Mouse (Mus musculus): ENCODE results near the gene Nol9.

Nol9 gene

GRCm38 (mm10) chr4:152067280-152067679 is 28.2 kb downstream of the Nol9 start:
- no peak for DNase-seq

GRCm38 (mm10) chr4:152068166-152068724 is 29.1 kb downstream of the Nol9 start:
- DNase-seq: no peak

GRCm38 (mm10) chr4:152069245-152069644 is 30.1 kb downstream of the Nol9 start:
- no peak for DNase-seq

GRCm38 (mm10) chr4:152070494-152071396 is 31.6 kb downstream of the Nol9 start:
- DNase-seq: no peak

GRCm38 (mm10) chr4:152072121-152072601 is 33.0 kb downstream of the Nol9 start, which contains the start of gene Plekhg5:
Plekhg5 (plus strand) TSS chr4:152072498.
- no peak for DNase-seq

- DNase-seq: peak; percentile 40
These were observed 33.5 kb downstream of the Nol9 start for GRCm38 (mm10) chr4:152072655-152073054.

GRCm38 (mm10) chr4:152073715-152074114 is 34.6 kb downstream of the Nol9 start:
- no peak for DNase-seq

- no peak for DNase-seq
These were observed 35.4 kb downstream of the Nol9 start for GRCm38 (mm10) chr4:152074548-152074947.

GRCm38 (mm10) chr4:152077191-152077590 is 38.1 kb downstream of the Nol9 start:
- no peak for DNase-seq

- no peak for DNase-seq
These were observed 39.0 kb downstream of the Nol9 start for GRCm38 (mm10) chr4:152078105-152078530.

- DNase-seq: no peak
These were observed 40.1 kb downstream of the Nol9 start for GRCm38 (mm10) chr4:152079261-152079660.

- no peak for DNase-seq
These were observed 40.8 kb downstream of the Nol9 start for GRCm38 (mm10) chr4:152079931-152080330.

- DNase-seq: no peak
These were observed 44.6 kb downstream of the Nol9 start for GRCm38 (mm10) chr4:152083611-152084220.

GRCm38 (mm10) chr4:152084616-152085015 is 45.5 kb downstream of the Nol9 start:
- no peak for DNase-seq

- peak; percentile 71 for DNase-seq
These were observed 47.5 kb downstream of the Nol9 start for GRCm38 (mm10) chr4:152086505-152087210.

- DNase-seq: no peak
These were observed 48.3 kb downstream of the Nol9 start for GRCm38 (mm10) chr4:152087211-152088081.

GRCm38 (mm10) chr4:152088133-152088532 is 49.0 kb downstream of the Nol9 start:
- DNase-seq: no peak

GRCm38 (mm10) chr4:152088556-152089120 is 49.5 kb downstream of the Nol9 start:
- DNase-seq: no peak

- DNase-seq: no peak
These were observed 51.1 kb downstream of the Nol9 start for GRCm38 (mm10) chr4:152090191-152090590.

- DNase-seq: no peak
These were observed 53.7 kb downstream of the Nol9 start for GRCm38 (mm10) chr4:152092751-152093293.

- no peak for DNase-seq
These were observed 55.1 kb downstream of the Nol9 start for GRCm38 (mm10) chr4:152094233-152094632.
